Mouse (Mus musculus) megakaryocyte progenitor cell, adult 5-6 weeks (primary cell): Measurements from ENCODE around the gene Cd300ld. TPM values are rescaled to one million over a fixed set of nuclear protein-coding genes. Genes with fewer than 3 reads are reported as not detected.
"Not testable (repeated sequence)": the region's sequence is repeated elsewhere in the genome, so short reads cannot be mapped to it uniquely, and the experiment has no call there.

Source experiments
- ATAC-seq: replicated peaks from 2 replicates; pipeline ENCODE4 v1.8.0; 2016; ENCODE audit warnings: mild to moderate bottlenecking, moderate TSS enrichment, inconsistent platforms; ENCODE audit not compliant: poor library complexity
- total RNA-seq, 2 experiments: library from RNA; stranded (forward) in 1 of 2; stranded (reverse) in 1 of 2; fragments of 157-497, 149-512 nt in 1 of 2; fragments of 200-1000 nt in 1 of 2; gene quantifications; 2 replicates each; pipeline versions ENCODE4 v1.2.3 to v1.2.4; 2015 to 2017

The Cd300ld gene
- 1.1 and 1.3 TPM in 2 replicates for total RNA-seq (2015)
- 0.51 and 0.67 TPM in 2 replicates for total RNA-seq (2017)

GRCm38 (mm10) chr11:114989793-114990192 is at the start of gene Cd300ld:
Gene Cd300ld, minus strand, starts transcription at chr11:114989922.
- ATAC-seq, result peak; percentile 63

GRCm38 (mm10) chr11:115037669-115038068 is 47.9 kb upstream of the Cd300ld start, which contains the start of gene Cd300ld5:
Gene Cd300ld5, minus strand, starts transcription at chr11:115037769.
- ATAC-seq, result not testable (repeated sequence)

GRCm38 (mm10) chr11:115026912-115027311 is 37.2 kb upstream of the Cd300ld start, which contains the start of gene Cd300ld4:
Gene Cd300ld4, minus strand, starts transcription at chr11:115027012.
- ATAC-seq, result not testable (repeated sequence)

GRCm38 (mm10) chr11:115016093-115016492 is 26.4 kb upstream of the Cd300ld start, which contains the start of gene Cd300ld2:
Gene Cd300ld2, minus strand, starts transcription at chr11:115016193.
- not testable (repeated sequence) for ATAC-seq

- peak; percentile 93 for ATAC-seq
Measured at GRCm38 (mm10) chr11:115004070-115004469, 14.3 kb upstream of the Cd300ld start.

- peak; percentile 54 for ATAC-seq
Measured at GRCm38 (mm10) chr11:115001474-115002040, 11.8 kb upstream of the Cd300ld start, which contains the start of gene Cd300c2. Gene Cd300c2, minus strand, starts transcription at chr11:115001880.

GRCm38 (mm10) chr11:114981866-114982265 is 7.9 kb downstream of the Cd300ld start:
- no peak for ATAC-seq

GRCm38 (mm10) chr11:114972726-114973125 is 17.0 kb downstream of the Cd300ld start:
- no peak for ATAC-seq

- ATAC-seq, result peak; percentile 77
Measured at GRCm38 (mm10) chr11:114968752-114969207, 20.9 kb downstream of the Cd300ld start, which contains the start of gene Cd300c. Gene Cd300c, minus strand, starts transcription at chr11:114969157.

- peak; percentile 85 for ATAC-seq
Measured at GRCm38 (mm10) chr11:114965182-114965828, 24.4 kb downstream of the Cd300ld start.

- ATAC-seq, result peak; percentile 82
Measured at GRCm38 (mm10) chr11:114960369-114960768, 29.4 kb downstream of the Cd300ld start.

- ATAC-seq, result peak; percentile 40
Measured at GRCm38 (mm10) chr11:114934144-114934543, 55.6 kb downstream of the Cd300ld start, which contains the start of gene Cd300lb. Gene Cd300lb, minus strand, starts transcription at chr11:114934386.

- ATAC-seq, result no peak
Measured at GRCm38 (mm10) chr11:114933591-114933990, 56.1 kb downstream of the Cd300ld start.

Other genes starting within 250 kb of the Cd300ld start
- not detected in 2 replicates for gene Kif19a, start 224.5 kb downstream of the Cd300ld start, total RNA-seq (2015)
- gene Kif19a, start 224.5 kb downstream of the Cd300ld start, total RNA-seq (2017), result not detected in 2 replicates
- not detected in 2 replicates for gene Btbd17, start 194.0 kb downstream of the Cd300ld start, total RNA-seq (2015)
- gene Btbd17, start 194.0 kb downstream of the Cd300ld start, total RNA-seq (2017), result not detected in 2 replicates
- not detected in 2 replicates for gene Gpr142, start 191.0 kb downstream of the Cd300ld start, total RNA-seq (2015)
- not detected in 2 replicates for gene Gpr142, start 191.0 kb downstream of the Cd300ld start, total RNA-seq (2017)
- not detected in 2 replicates for gene Gprc5c, start 138.8 kb downstream of the Cd300ld start, total RNA-seq (2015)
- gene Gprc5c, start 138.8 kb downstream of the Cd300ld start, total RNA-seq (2017), result 0.67 TPM in 1 of 2 replicates, not detected in the other
- 7.7 and 8.9 TPM in 2 replicates for gene Cd300a, start 99.9 kb downstream of the Cd300ld start, total RNA-seq (2015)
- gene Cd300a, start 99.9 kb downstream of the Cd300ld start, total RNA-seq (2017), result 14.2 and 29.7 TPM in 2 replicates
- gene Cd300lb, start 55.5 kb downstream of the Cd300ld start, total RNA-seq (2015), result 18.8 and 25.5 TPM in 2 replicates
- gene Cd300lb, start 55.5 kb downstream of the Cd300ld start, total RNA-seq (2017), result 12.1 and 15.6 TPM in 2 replicates
- gene Cd300c, start 20.8 kb downstream of the Cd300ld start, total RNA-seq (2015), result 0.39 and 1.8 TPM in 2 replicates
- not detected in 2 replicates for gene Cd300c, start 20.8 kb downstream of the Cd300ld start, total RNA-seq (2017)
- 2.5 and 3.8 TPM in 2 replicates for gene Cd300c2, start 12.0 kb upstream of the Cd300ld start, total RNA-seq (2015)
- gene Cd300c2, start 12.0 kb upstream of the Cd300ld start, total RNA-seq (2017), result 1.00 and 2.0 TPM in 2 replicates
- 0.54 and 0.72 TPM in 2 replicates for gene Cd300ld2, start 26.3 kb upstream of the Cd300ld start, total RNA-seq (2015)
- gene Cd300ld2, start 26.3 kb upstream of the Cd300ld start, total RNA-seq (2017), result not detected in 2 replicates
- gene Cd300ld4, start 37.1 kb upstream of the Cd300ld start, total RNA-seq (2015), result 0.22 TPM in 1 of 2 replicates, not detected in the other
- gene Cd300ld4, start 37.1 kb upstream of the Cd300ld start, total RNA-seq (2017), result not detected in 2 replicates
- 0.22 TPM in 1 of 2 replicates, not detected in the other for gene Cd300ld5, start 47.8 kb upstream of the Cd300ld start, total RNA-seq (2015)
- gene Cd300ld5, start 47.8 kb upstream of the Cd300ld start, total RNA-seq (2017), result not detected in 2 replicates
- gene Cd300ld3, start 58.5 kb upstream of the Cd300ld start, total RNA-seq (2015), result 0.22 and 0.47 TPM in 2 replicates
- 0.78 TPM in 1 of 2 replicates, not detected in the other for gene Cd300ld3, start 58.5 kb upstream of the Cd300ld start, total RNA-seq (2017)
- gene Cd300e, start 72.3 kb upstream of the Cd300ld start, total RNA-seq (2015), result 0.17 and 0.42 TPM in 2 replicates
- gene Cd300e, start 72.3 kb upstream of the Cd300ld start, total RNA-seq (2017), result 0.10 and 0.25 TPM in 2 replicates
- 4.6 and 9.6 TPM in 2 replicates for gene Rab37, start 101.5 kb upstream of the Cd300ld start, total RNA-seq (2015)
- 8.5 and 13.9 TPM in 2 replicates for gene Rab37, start 101.5 kb upstream of the Cd300ld start, total RNA-seq (2017)
- gene Cd300lf, start 144.1 kb upstream of the Cd300ld start, total RNA-seq (2015), result 2.1 and 2.3 TPM in 2 replicates
- 1.6 and 1.8 TPM in 2 replicates for gene Cd300lf, start 144.1 kb upstream of the Cd300ld start, total RNA-seq (2017)
- gene Slc9a3r1, start 173.4 kb upstream of the Cd300ld start, total RNA-seq (2015), result 51.4 TPM in 2 replicates
- 44.7 and 49.4 TPM in 2 replicates for gene Slc9a3r1, start 173.4 kb upstream of the Cd300ld start, total RNA-seq (2017)
- gene Tmem104, start 197.6 kb upstream of the Cd300ld start, total RNA-seq (2015), result 7.8 and 8.3 TPM in 2 replicates
- gene Tmem104, start 197.6 kb upstream of the Cd300ld start, total RNA-seq (2017), result 2.4 and 8.2 TPM in 2 replicates
- 17.4 and 17.8 TPM in 2 replicates for gene Nat9, start 197.9 kb upstream of the Cd300ld start, total RNA-seq (2015)
- gene Nat9, start 197.9 kb upstream of the Cd300ld start, total RNA-seq (2017), result 20.2 and 25.5 TPM in 2 replicates